Mouse (Mus musculus) retina, postnatal 7 days (tissue): ENCODE measurements around the gene Platr25.
"Not testable (repeated sequence)": the region's sequence is repeated elsewhere in the genome, so short reads cannot be mapped to it uniquely, and the experiment has no call there.

Experiments used
- DNase-seq: peaks from one replicate; pipeline ENCODE4 v3.0.0-alpha.2; 2012; ENCODE audit warnings: low read depth, low spot score

The Platr25 gene

DNA sequence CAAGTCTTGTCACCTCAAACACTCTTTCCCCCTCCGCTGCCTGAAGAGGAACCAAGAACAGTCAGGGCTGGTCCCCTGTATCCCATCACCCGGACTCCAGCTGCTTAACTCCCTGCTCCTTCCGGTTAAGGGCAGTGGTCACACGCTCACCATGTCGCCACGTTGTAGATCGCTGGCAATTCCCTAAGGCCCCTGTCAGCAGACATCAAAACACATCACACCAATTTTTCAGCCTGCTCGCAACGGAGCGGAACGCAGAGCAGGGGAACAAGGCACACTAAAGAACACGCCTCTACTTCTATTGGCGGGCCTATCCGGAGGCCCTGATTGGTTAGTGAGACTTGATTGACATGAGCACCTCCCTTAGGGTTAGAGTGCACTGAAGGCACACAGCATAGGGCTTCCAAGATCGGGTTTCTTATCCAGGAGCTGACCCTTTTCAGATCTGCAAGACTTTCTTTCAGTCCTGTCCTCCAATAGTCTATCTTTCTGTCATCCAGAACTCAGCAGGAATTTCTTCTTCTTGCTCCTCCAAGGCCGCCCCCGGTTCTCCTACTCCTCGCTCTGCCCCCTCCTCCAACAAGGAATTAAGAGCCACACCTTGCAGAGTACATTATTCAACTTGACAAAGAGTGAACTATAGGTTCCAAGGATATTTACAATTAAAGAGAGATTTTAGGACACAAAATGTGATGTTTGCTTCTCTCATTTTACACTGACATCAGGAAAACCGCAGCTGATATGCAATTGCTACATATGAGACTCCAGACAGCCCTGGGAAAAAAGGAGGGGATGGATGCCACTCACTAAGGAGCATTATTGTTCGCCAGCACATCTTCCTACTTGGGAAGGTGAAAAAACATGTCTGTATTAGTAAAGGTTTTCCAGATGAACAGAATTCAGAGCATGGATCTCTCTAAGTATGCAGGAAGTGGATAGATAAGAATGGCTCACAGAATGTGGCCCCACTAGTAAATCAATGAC lies at the start of gene Platr25:
Platr25 (minus strand) TSS at position 278 of the 984 bp plus-strand sequence.
- not testable (repeated sequence) for DNase-seq

DNA sequence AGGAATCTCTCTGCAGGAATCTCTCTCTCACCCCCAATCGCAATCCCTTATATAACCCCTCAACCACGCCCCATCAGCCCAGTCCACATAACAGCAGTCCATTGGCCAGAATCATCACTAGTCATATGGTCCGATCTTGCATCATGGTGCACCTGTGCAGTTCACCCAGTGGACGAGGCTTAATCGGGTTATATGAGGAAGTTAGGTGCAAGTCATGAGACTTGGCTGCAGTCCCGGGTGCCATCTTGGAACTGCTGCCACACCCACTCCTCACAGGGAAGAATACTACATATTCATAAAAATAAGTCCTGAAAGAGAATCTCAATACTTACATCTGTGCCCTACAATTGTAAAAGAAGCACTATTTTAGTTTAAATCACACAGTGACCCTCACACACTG lies 47.5 kb upstream of the Platr25 start:
- DNase-seq, result not testable (repeated sequence)

DNA sequence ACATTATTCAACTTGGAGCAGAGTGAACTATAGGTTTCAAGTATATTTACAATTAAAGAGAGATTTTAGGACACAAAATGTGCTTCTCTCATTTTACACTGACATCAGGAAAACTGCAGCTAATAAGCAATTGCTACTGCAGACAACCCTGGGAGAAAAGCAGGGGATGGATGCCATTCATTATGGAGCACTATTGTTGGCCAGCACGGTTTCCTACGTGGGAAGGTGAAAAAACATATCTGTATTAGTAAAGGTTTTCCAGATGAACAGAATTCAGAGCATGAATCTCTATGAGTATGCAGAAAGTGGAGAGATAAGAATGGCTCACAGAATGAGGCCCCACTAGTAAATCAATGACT lies 25.6 kb upstream of the Platr25 start:
- not testable (repeated sequence) for DNase-seq

DNA sequence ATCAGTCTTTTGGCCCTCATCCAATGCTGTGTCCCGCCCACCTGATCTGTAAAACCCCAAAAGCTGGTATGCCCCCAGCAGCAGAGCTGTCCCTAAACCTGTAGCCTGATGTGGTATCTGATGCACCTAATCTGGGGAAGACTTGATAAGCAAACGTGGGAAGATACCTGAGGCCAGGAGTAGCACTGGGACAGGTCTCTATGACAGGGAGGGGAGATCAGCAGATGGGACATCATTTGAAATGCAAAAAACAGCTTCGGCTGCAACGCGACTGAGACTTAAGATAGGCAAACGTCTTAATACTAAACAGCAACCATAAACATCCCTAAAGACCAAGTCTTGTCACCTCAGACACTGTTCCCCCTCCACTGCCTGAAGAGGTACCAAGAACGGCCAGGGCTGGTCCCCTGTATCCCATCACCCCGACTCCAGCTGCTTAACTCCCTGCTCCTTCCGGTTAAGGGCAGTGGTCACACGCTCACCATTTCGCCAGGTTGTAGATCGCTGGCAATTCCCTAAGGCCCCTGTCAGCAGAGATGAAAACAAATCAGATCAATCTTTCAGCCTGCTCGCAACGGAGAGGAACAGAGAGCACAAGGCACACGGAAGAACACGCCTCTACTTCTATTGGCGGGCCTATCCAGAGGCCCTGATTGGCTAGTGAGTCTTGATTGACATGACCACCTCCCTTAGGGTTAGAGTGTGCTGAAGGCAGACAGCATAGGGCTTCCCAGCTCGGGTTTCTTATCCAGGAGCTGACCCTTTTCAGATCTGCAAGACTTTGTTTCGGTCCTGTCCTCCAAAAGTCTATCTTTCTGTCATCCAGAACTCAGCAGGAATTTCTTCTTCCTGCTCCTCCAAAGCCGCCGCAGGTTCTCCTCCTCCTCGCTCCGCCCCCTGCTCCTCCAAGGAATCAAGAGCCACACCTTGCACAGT lies 25.0 kb upstream of the Platr25 start, which contains the start of gene Gm5141:
Gm5141 (minus strand) TSS at position 610 of the 936 bp plus-strand sequence.
- DNase-seq, result not testable (repeated sequence)

- not testable (repeated sequence) for DNase-seq
Observed at GRCm38 (mm10) chr13:62763806-62764205, 3.3 kb upstream of the Platr25 start.

DNA sequence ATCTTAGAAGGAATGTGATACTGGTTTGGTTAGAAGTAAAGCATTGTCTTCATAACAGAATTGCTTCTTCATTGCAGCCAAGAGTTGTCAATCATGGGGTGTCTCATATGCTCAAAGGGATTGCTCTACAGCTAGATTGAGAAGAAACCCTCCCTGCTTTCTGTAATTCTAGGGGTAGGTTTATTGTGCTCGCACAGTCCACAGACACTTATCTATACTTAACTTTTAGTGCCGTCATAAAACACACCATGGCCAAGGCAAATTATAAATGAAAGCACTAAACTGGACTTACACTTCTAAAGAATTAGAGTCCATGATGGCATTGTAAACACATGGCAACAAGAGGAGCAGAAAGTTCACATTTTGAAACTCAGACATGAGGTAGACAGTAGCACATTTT lies 27.2 kb downstream of the Platr25 start:
- DNase-seq, result no peak

GRCm38 (mm10) chr13:62712611-62713010 lies 47.9 kb downstream of the Platr25 start:
- not testable (repeated sequence) for DNase-seq

DNA sequence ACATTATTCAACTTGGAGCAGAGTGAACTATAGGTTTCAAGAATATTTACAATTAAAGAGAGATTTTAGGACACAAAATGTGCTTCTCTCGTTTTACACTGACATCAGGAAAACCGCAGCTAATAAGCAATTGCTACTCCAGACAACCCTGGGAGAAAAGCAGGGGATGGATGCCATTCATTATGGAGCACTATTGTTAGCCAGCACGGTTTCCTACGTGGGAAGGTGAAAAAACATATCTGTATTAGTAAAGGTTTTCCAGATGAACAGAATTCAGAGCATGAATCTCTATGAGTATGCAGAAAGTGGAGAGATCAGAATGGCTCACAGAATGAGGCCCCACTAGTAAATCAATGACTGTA lies 75.2 kb downstream of the Platr25 start:
- not testable (repeated sequence) for DNase-seq

GRCm38 (mm10) chr13:62684608-62685286 lies 75.8 kb downstream of the Platr25 start:
- DNase-seq, result not testable (repeated sequence)

DNA sequence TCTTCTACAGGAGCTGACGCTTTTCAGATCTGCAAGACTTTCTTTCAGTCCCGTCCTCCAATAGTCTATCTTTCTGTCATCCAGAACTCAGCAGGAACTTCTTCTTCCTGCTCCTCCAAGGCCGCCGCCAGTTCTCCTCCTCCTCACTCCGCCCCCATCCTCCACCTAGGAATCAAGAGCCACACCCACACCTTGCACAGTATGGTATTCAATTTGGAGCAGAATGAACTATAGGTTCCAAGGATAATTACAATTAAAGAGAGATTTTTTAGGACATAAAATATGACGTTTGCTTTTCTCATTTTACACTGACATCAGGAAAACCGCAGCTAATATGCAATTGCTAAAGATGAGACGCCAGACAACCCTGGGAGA lies 107.2 kb downstream of the Platr25 start:
- DNase-seq, result no peak

- DNase-seq, result peak; percentile 66
Observed at GRCm38 (mm10) chr13:62652681-62653368, 107.7 kb downstream of the Platr25 start.

DNA sequence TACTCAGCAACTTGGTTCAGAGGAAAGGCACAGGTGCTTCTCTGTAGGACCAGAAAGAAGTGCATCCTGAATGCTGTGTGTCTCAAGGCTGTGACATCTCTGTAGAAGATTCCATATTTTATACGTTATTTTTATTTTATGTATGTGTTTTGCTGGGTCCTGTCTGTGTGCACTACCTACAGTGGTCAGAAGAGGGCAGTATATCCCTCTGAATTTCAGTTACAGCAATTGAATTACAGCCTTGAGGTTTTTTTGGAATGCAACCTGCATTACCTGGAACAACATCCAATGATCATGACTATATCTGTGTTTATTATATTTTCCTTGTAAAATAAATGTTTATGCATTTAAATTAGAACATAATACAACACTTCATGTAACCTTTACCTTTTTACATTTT lies 133.4 kb downstream of the Platr25 start:
- peak; percentile 23 for DNase-seq

DNA sequence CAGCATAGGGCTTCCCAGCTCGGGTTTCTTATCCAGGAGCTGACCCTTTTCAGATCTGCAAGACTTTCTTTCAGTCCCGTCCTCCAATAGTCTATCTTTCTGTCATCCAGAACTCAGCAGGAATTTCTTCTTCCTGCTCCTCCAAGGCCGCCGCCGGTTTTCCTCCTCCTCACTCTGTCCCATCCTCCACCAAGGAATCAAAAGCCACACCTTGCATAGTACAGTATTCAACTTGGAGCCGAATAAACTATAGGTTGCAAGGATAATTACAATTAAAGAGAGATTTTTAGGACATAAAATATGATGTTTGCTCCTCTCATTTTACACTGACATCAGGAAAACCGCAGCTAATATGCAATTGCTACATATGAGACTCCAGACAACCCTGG lies 136.2 kb downstream of the Platr25 start:
- DNase-seq, result not testable (repeated sequence)

DNA sequence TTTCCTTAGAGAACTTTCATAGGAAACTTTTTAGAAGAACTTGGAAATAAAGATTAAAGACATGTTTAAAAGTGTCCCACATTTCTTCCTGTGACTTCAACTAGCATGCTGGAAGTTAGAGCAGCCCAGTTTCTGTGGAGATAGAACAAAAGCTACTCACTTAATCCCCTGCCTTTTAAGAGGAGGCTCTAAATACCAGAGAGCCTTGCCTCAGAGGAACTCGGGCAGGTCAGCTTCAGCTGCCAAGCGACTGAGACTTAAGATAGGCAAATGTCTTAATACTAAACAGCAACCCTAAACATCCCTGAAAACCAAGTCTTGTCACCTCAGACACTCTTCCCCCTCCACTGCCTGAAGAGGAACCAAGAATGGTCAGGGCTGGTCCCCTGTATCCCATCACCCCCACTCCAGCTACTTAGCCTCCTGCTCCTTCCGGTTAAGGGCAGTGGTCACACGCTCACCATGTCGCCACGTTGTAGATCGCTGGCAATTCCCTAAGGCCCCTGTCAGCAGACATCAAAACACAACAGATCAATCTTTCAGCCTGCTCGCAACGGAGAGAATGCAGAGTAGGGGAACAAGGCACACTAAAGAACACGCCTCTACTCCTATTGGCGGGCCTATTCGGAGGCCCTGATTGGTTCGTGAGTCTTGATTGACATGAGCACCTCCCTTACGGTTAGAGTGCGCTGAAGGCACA lies 136.8 kb downstream of the Platr25 start, which contains the start of gene 6720489N17Rik:
6720489N17Rik (minus strand) TSS at position 606 of the 700 bp plus-strand sequence.
- peak; percentile 59 for DNase-seq
